Mouse (Mus musculus) intestine, embryonic 16.5 days (tissue): ENCODE results near the gene Nexn. TPM values are rescaled to one million over a fixed set of nuclear protein-coding genes. Genes with fewer than 3 reads are reported as not detected.

Source experiments
- ATAC-seq: fragments of 200-750 bp; cut with Nextera tagmentation; 2 replicates; pipeline ENCODE4 v1.8.0; 2017; ENCODE audit warnings: moderate TSS enrichment, moderate library complexity
- H3K27ac ChIP-seq: fragments of 300-500 bp; sonication (generic); 2 replicates; pipeline ENCODE4 v1.5.1; 2014; ENCODE audit warnings: mild to moderate bottlenecking, low read length
- H3K27me3 ChIP-seq: fragments of 300-500 bp; sonication (generic); replicated peaks from 2 replicates; pipeline ENCODE4 v1.6.1; 2014; ENCODE audit warnings: low read length, control low read depth, mixed read lengths; ENCODE audit not compliant: control insufficient read depth, insufficient read depth
- H3K36me3 ChIP-seq: fragments of 300-500 bp; sonication (generic); 2 replicates; pipeline ENCODE4 v1.6.1; 2014; ENCODE audit warnings: low read length, control low read depth; ENCODE audit not compliant: control insufficient read depth, insufficient read depth
- H3K4me1 ChIP-seq: fragments of 300-500 bp; sonication (generic); 2 replicates; pipeline ENCODE4 v1.6.1; 2014; ENCODE audit warnings: low read length, control low read depth, mixed read lengths; ENCODE audit not compliant: control insufficient read depth, insufficient read depth
- H3K4me2 ChIP-seq: fragments of 300-500 bp; sonication (generic); 2 replicates; pipeline ENCODE4 v1.6.1; 2014; ENCODE audit warnings: low read depth, low read length, control low read depth
- H3K4me3 ChIP-seq: fragments of 300-500 bp; sonication (generic); 2 replicates; pipeline ENCODE4 v1.5.1; 2014; ENCODE audit warnings: mild to moderate bottlenecking, low read length
- H3K9ac ChIP-seq: fragments of 300-500 bp; sonication (generic); 2 replicates; pipeline ENCODE4 v1.6.1; 2014; ENCODE audit warnings: low read depth, low read length
- H3K9me3 ChIP-seq: fragments of 300-500 bp; sonication (generic); 2 replicates; pipeline ENCODE4 v1.6.1; 2016; ENCODE audit warnings: low read length, control low read depth; ENCODE audit not compliant: control insufficient read depth
- WGBS: fragments of 180-500 bp; shearing (Covaris S2); extraction: QIAGEN DNeasy Blood & Tissue Kit; methylation state at CpG from one replicate; pipeline ENCODE4 v1.1.7; 2014; 5-methylcytosine and 5-hydroxymethylcytosine counted together
- polyA plus RNA-seq: library from polyadenylated mRNA; unstranded; fragments of >200 nt; fragmentation: Nextera tagmentation; extraction: Ambion mirVana; gene quantifications from 2 replicates; pipeline ENCODE4 v1.2.1, GENCODE M21; 2015

Gene Nexn
- polyA plus RNA-seq, 1 experiment from 2014 or later = 21.6 TPM

DNA sequence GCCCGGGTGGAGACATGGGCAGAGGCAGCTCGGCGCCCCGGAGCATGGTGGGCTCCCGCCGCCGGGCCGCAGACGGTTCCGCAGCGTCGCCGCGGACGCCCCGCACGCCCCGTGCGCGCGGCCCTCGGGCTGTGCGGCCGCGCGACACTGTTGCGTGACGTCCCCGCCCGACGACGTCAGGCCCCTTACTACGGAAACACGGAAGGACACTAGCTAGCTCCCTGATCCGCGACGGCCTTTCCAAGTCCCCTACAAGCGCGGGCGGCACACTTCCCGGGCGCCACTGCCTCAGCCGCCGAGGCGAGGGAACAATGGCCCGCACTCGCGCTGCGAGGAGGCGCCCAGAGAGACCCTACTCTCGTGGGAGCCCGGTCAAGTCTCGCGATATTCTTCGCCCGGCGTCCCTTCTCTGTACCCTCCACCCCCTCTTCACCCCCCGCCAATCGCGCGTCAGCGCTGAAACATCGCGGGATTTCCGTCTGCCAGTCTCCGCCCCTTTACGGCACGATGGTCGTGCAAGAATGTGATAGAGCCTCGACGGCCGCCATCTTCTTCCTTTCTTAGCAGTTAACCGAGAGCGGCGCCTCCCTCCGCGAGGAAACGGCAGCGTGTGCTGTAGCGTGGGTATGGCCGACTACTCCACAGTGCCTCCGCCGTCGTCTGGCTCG is 56.0 kb downstream of the Nexn start, which contains the start of the genes Dnajb4 and Fubp1:
Gene Dnajb4 (minus strand): TSS at position 336 of the 668 bp plus-strand sequence.
Gene Fubp1 (plus strand): TSS at position 456 of the 668 bp plus-strand sequence.
- ATAC-seq = peak; percentile 95
- peaks cover 22% of the 10 kb centered on the region for H3K4me1 ChIP-seq
- H3K27ac ChIP-seq = peak within 1 kb of the TSS; percentile 100
- under 1% methylated on average over 85 of the region's 85 CpGs for WGBS
- peak within 1 kb of the TSS; percentile 97 for H3K4me3 ChIP-seq
- H3K9ac ChIP-seq = peak within 1 kb of the TSS; percentile 100
- peak within 1 kb of the TSS; percentile 86 for H3K4me2 ChIP-seq
- no peaks in the 10 kb centered on the region for H3K36me3 ChIP-seq
- H3K27me3 ChIP-seq = no peaks in the 10 kb centered on the region
- H3K9me3 ChIP-seq = no peaks in the 10 kb centered on the region

GRCm38 (mm10) chr3:152209177-152209966 is 56.8 kb downstream of the Nexn start:
- ATAC-seq = peak; percentile 25
- 4% methylated on average over 25 of the region's 25 CpGs for WGBS
- Histone ChIP-seq H3K4me1 (peaks cover 22% of the 10 kb centered on the region), H3K9ac (peak overlapping the region; percentile 99), H3K4me2 (peak overlapping the region; percentile 76), H3K4me3 (peak overlapping the region; percentile 97), H3K36me3 (no peaks in the 10 kb centered on the region), H3K9me3 (no peaks in the 10 kb centered on the region), H3K27me3 (no peaks in the 10 kb centered on the region), H3K27ac (peak overlapping the region; percentile 100)

DNA sequence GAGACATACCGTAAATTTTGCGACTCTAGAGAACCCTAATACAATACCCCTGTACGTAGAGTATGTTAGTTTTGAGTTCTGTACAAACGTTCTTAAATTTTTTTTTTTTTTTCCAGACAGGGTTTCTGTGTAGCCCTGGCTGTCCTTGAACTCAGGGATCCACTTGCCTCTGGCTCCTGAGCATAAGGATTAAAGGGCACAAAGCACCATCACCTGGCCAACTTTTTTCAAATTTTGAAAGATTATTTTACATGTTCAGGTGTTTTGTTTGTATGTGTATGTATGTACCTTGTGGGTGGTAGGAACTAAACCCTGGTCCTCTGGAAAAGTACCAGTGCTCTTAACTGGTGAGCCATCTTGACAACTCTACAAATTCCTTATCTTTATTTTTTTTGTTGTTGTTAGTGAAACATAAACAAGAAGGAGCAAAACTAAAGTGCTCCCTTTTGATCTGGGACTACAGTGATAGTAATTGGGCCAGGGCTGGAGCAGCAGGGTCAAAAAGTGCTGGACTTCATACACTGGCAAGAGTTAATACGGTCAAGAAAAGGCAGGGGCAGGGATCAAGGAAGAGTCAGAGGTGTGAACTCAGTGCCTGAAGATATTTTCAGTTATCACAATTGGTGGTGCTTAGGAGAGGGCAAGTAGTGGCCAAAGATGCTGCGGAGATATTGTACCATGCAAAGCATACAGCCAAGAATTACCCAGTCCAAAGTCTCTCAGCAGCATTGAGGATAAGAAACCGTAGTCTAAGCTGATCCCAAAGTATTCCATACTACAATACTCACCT is 57.9 kb downstream of the Nexn start:
- no peak overlapping the region for H3K9ac ChIP-seq
- H3K36me3 ChIP-seq = no peaks in the 10 kb centered on the region
- H3K4me2 ChIP-seq = peak overlapping the region; percentile 12; the same call in 1 of the 2 replicates
- H3K4me3 ChIP-seq = no peak overlapping the region
- H3K27me3 ChIP-seq = no peaks in the 10 kb centered on the region
- H3K27ac ChIP-seq = no peak overlapping the region
- WGBS = 78% methylated on average over 7 of the region's 7 CpGs
- H3K9me3 ChIP-seq = no peaks in the 10 kb centered on the region
- no peak for ATAC-seq
- peaks cover 20% of the 10 kb centered on the region for H3K4me1 ChIP-seq

- no peak for ATAC-seq
- Histone ChIP-seq H3K9me3 (no peaks in the 10 kb centered on the region), H3K4me3 (no peak overlapping the region), H3K9ac (no peak overlapping the region), H3K4me1 (peaks cover 9% of the 10 kb centered on the region; the same call in 1 of the 2 replicates), H3K27ac (no peak overlapping the region), H3K36me3 (no peaks in the 10 kb centered on the region), H3K27me3 (no peaks in the 10 kb centered on the region), H3K4me2 (no peak overlapping the region)
- 95% methylated on average over 4 of the region's 4 CpGs for WGBS
Measured at GRCm38 (mm10) chr3:152207156-152207555, 59.0 kb downstream of the Nexn start.

DNA sequence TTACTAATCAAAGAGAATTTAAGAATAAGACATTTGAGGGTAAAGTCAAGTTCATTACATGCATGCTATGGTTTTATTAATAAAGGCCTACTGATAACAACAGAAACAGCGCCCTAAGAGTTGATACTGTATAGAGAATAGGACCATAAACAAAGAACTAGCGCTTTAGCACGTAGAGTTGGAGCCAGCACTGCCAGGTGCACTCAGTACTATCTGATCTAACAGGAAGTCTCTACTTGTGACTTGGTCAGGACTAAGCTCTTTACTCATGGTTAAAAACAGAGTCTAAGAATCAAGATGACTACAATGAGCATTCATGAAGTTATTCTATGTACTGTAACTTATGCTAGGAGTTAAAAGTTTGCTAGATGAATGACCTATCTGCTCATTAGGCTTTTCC is 61.6 kb downstream of the Nexn start:
- WGBS = 54% methylated on average over 3 of the region's 3 CpGs
- Histone ChIP-seq H3K36me3 (no peaks in the 10 kb centered on the region), H3K4me1 (peaks cover 12% of the 10 kb centered on the region; the same call in 1 of the 2 replicates), H3K9me3 (no peaks in the 10 kb centered on the region), H3K4me3 (no peak overlapping the region), H3K27ac (no peak overlapping the region), H3K27me3 (no peaks in the 10 kb centered on the region), H3K4me2 (no peak overlapping the region), H3K9ac (no peak overlapping the region)
- ATAC-seq = peak; percentile 75

GRCm38 (mm10) chr3:152203996-152204395 is 62.2 kb downstream of the Nexn start:
- Histone ChIP-seq H3K27ac (0 out of 2 replicates have a peak overlapping the region, but pooled peaks have one; percentile 11), H3K4me3 (no peak overlapping the region), H3K9me3 (no peaks in the 10 kb centered on the region), H3K4me2 (no peak overlapping the region), H3K36me3 (no peaks in the 10 kb centered on the region), H3K4me1 (peaks cover 10% of the 10 kb centered on the region; the same call in 1 of the 2 replicates), H3K27me3 (no peaks in the 10 kb centered on the region), H3K9ac (no peak overlapping the region)
- WGBS = 71% methylated on average over 3 of the region's 3 CpGs
- ATAC-seq = no peak

DNA sequence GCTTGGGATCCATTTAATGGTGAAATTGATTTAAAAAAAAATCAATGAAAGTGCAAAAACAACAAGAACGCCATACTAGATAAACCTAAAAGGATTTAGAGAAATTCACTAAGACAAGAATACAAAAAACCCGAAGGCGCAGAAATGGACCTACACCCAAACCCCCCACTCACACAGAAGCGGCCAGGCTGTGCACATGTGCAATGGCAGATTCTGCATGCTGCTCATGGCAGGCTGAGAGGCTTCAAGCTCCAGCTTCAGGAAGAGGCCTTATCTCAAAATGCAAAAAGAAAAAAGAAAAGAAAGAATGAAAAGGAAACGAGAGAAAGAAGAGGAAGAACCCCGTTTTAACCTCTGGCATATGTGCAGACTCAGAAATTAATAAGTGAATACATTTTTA is 62.7 kb downstream of the Nexn start:
- no peak overlapping the region for H3K4me2 ChIP-seq
- H3K4me3 ChIP-seq = no peak overlapping the region
- peaks cover 8% of the 10 kb centered on the region; the same call in 1 of the 2 replicates for H3K4me1 ChIP-seq
- ATAC-seq = no peak
- no peaks in the 10 kb centered on the region for H3K36me3 ChIP-seq
- no peak overlapping the region for H3K27ac ChIP-seq
- H3K9me3 ChIP-seq = no peaks in the 10 kb centered on the region
- 86% methylated on average over 6 of the region's 6 CpGs for WGBS
- no peaks in the 10 kb centered on the region for H3K27me3 ChIP-seq
- H3K9ac ChIP-seq = no peak overlapping the region

GRCm38 (mm10) chr3:152202942-152203341 is 63.2 kb downstream of the Nexn start:
- no peak overlapping the region for H3K4me2 ChIP-seq

GRCm38 (mm10) chr3:152201651-152202050 is 64.5 kb downstream of the Nexn start:
- H3K9me3 ChIP-seq = no peaks in the 10 kb centered on the region
- no peak overlapping the region for H3K4me3 ChIP-seq
- no peak overlapping the region for H3K9ac ChIP-seq
- H3K27ac ChIP-seq = peak overlapping the region; percentile 51; the same call in 1 of the 2 replicates
- peak; percentile 65 for ATAC-seq
- H3K36me3 ChIP-seq = no peaks in the 10 kb centered on the region
- H3K4me2 ChIP-seq = no peak overlapping the region
- H3K4me1 ChIP-seq = 0 out of 2 replicates have a peak, but pooled peaks cover 5% of the 10 kb centered on the region
- no peaks in the 10 kb centered on the region for H3K27me3 ChIP-seq
- 70% methylated on average over 2 of the region's 2 CpGs for WGBS

More at GRCm38 (mm10) chr3:152202942-152203341, 63.2 kb downstream of the Nexn start:
- no peak overlapping the region for H3K9ac ChIP-seq
- no peaks in the 10 kb centered on the region for H3K27me3 ChIP-seq
- H3K4me1 ChIP-seq = 0 out of 2 replicates have a peak, but pooled peaks cover 5% of the 10 kb centered on the region
- H3K9me3 ChIP-seq = no peaks in the 10 kb centered on the region
- ATAC-seq = no peak
- no peak overlapping the region for H3K4me3 ChIP-seq
- no peaks in the 10 kb centered on the region for H3K36me3 ChIP-seq
- no peak overlapping the region for H3K27ac ChIP-seq
